Mouse (Mus musculus): ENCODE measurements around the gene Mapk12. TPM values are rescaled to one million over a fixed set of nuclear protein-coding genes. Genes with fewer than 3 reads are reported as not detected.

Gene Mapk12
- polyA plus RNA-seq, 1 experiment: not detected

DNA sequence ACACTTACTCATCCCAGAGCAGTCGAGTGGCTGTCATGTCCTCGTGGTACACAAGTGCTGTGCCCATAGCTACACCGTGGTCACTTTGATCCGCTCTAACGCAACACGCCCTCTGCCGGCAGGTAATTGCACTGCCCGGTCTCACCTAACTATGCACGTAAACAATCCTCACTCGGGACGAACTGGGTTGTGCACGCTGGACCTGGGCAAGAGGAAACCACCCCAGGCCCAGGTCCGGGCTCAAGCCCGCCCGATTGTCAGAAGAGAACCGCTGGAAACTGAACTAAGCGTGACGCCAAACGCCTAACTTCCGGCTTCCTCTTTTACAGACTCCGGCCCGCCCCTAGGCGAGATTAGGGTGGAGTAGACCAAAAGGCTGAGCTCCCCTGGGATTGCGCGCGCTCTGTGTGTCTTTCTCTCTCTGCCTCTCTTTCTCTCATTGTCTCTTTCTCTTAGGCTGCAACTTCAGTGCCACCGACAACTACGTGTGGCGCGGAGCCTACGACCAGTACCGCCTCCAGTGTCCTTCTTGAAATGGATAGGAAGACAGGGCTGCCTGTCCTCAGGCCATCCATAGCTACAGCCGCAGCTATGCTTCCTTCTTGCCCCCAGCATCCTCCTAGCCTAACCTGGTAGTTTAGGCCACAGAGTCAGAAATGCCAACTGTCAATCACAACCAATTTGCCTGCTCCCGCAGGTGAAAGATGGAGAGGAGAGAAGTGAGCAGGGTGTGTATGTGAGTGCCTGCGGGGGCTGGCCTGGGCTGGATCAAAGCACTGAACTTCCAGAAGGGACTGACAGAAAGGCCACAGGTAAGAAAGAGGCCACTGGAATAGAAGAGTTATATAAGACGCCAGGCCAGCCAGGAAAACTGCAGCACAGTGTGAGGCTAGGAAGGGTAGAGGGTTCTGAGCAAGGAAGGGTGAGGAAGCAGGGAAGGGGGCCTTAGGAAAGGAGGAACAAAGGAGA is 11.8 kb downstream of the Mapk12 start, which contains the start of gene Hdac10:
Gene Hdac10 (minus strand): TSS at position 319 of the 969 bp plus-strand sequence.
- Histone ChIP-seq H3K4me1 (peaks cover 60% of the 10 kb centered on the region), H3K27me3 (replicated peaks) (peaks cover 37% of the 10 kb centered on the region), H3K4me3 (replicated peaks) (peak within 1 kb of the TSS; percentile 97), H3K36me3 (replicated peaks; ENCODE audit: low read length) (peaks cover 25% of the 10 kb centered on the region), H3K9me3 (peaks cover 7% of the 10 kb centered on the region; the same call in 1 of the 2 replicates)
- no peak for TF ChIP-seq GATA1 (IDR thresholded peaks at IDR 0.05; ENCODE audit: borderline replicate concordance, low read length)
- TF ChIP-seq FLI1 (IDR thresholded peaks at IDR 0.05; ENCODE audit: low read length): no peak

- H3K9me3 ChIP-seq: 0 out of 2 replicates have a peak, but pooled peaks cover 2% of the 10 kb centered on the region
- H3K4me1 ChIP-seq: peaks cover 67% of the 10 kb centered on the region
- peaks cover 28% of the 10 kb centered on the region for H3K27me3 ChIP-seq (replicated peaks)
- peaks cover 25% of the 10 kb centered on the region for H3K36me3 ChIP-seq (replicated peaks; ENCODE audit: low read length)
- peak overlapping the region; percentile 97 for H3K4me3 ChIP-seq (replicated peaks)
- TF ChIP-seq FLI1 (IDR thresholded peaks at IDR 0.05; ENCODE audit: low read length) (no peak), GATA1 (IDR thresholded peaks at IDR 0.05; ENCODE audit: borderline replicate concordance, low read length) (no peak)
Measured at GRCm38 (mm10) chr15:89127364-89127940, 13.1 kb downstream of the Mapk12 start.

DNA sequence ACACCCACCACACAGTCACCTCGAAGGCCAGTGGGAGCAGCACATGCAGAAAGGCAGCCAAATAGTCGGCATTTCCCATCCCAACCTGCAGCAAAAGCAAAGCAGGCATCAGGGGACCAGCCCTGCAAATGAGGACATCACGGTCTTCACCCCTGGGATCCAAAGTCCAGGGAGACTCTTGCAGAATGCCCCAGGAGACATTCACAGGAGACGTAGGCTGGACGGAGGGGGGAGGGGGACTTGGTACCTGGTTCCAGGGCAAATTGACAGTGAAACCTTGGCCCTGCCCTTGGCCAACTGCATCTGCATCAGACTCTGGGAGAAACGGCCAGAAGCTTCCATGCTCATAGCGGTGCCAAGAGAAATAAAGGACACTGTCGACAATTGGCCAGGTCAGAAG is 13.9 kb downstream of the Mapk12 start:
- Histone ChIP-seq H3K9me3 (no peaks in the 10 kb centered on the region), H3K4me1 (peaks cover 69% of the 10 kb centered on the region), H3K4me3 (replicated peaks) (no peak overlapping the region), H3K36me3 (replicated peaks; ENCODE audit: low read length) (peaks cover 25% of the 10 kb centered on the region), H3K27me3 (replicated peaks) (peaks cover 19% of the 10 kb centered on the region)
- TF ChIP-seq GATA1 (IDR thresholded peaks at IDR 0.05; ENCODE audit: borderline replicate concordance, low read length) (no peak), FLI1 (IDR thresholded peaks at IDR 0.05; ENCODE audit: low read length) (no peak)

- H3K4me1 ChIP-seq: peaks cover 66% of the 10 kb centered on the region
- peaks cover 31% of the 10 kb centered on the region for H3K36me3 ChIP-seq (replicated peaks; ENCODE audit: low read length)
- H3K9me3 ChIP-seq: no peaks in the 10 kb centered on the region
- no peak for TF ChIP-seq FLI1 (IDR thresholded peaks at IDR 0.05; ENCODE audit: low read length)
- no peak for TF ChIP-seq GATA1 (IDR thresholded peaks at IDR 0.05; ENCODE audit: borderline replicate concordance, low read length)
- peaks cover 10% of the 10 kb centered on the region for H3K27me3 ChIP-seq (replicated peaks)
- H3K4me3 ChIP-seq (replicated peaks): no peak overlapping the region
Measured at GRCm38 (mm10) chr15:89125351-89125750, 15.2 kb downstream of the Mapk12 start.

DNA sequence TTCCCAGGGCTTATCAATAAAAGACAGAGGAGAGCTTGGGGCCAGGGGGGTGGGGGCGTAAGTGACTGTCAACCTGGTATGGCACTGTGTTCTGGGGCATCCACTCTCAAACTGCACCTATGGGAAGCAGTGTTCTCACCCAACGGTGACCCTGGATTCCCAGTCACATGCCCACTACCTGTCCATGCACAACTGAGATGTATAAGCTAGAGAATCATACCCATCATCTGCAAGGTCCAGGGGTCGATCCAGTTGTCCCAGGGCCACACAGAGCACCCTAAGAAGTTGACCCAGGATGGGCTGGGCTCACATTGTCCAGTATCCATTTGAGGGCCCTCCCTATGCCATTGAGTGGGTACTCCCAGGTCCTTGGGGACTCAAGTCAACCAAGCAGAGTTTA is 16.2 kb downstream of the Mapk12 start:
- no peaks in the 10 kb centered on the region for H3K9me3 ChIP-seq
- no peaks in the 10 kb centered on the region for H3K27me3 ChIP-seq (replicated peaks)
- H3K36me3 ChIP-seq (replicated peaks; ENCODE audit: low read length): peaks cover 41% of the 10 kb centered on the region
- TF ChIP-seq GATA1 (IDR thresholded peaks at IDR 0.05; ENCODE audit: borderline replicate concordance, low read length) (no peak), FLI1 (IDR thresholded peaks at IDR 0.05; ENCODE audit: low read length) (no peak)
- no peak overlapping the region for H3K4me3 ChIP-seq (replicated peaks)
- peaks cover 67% of the 10 kb centered on the region for H3K4me1 ChIP-seq

DNA sequence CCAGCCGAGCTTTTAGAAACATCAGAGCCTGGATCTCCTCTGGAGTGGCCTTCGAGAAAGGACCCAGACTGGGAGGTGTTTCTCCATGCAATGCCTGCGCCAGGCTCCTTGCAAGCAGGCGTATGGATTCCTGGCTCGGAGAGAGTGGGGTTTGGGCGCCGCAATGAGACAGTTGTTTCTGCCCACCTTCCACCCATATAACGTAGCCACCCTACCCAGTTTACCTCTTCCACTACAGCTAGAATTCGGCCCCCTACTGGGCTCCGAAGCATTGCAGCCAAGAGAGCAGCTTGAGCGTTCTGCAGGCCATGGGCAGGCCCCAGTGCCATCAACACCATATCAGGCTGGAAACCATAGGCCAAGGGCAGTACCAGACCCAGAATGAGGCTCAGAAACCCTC is 16.9 kb downstream of the Mapk12 start:
- H3K27me3 ChIP-seq (replicated peaks): no peaks in the 10 kb centered on the region
- H3K36me3 ChIP-seq (replicated peaks; ENCODE audit: low read length): peaks cover 48% of the 10 kb centered on the region
- H3K4me1 ChIP-seq: peaks cover 60% of the 10 kb centered on the region
- peak overlapping the region; percentile 97 for H3K4me3 ChIP-seq (replicated peaks)
- TF ChIP-seq FLI1 (IDR thresholded peaks at IDR 0.05; ENCODE audit: low read length): no peak
- H3K9me3 ChIP-seq: no peaks in the 10 kb centered on the region

GRCm38 (mm10) chr15:89122649-89123366 is 17.7 kb downstream of the Mapk12 start, which contains the start of gene Tubgcp6:
Gene Tubgcp6, minus strand, starts transcription at chr15:89123112.
- Histone ChIP-seq H3K36me3 (replicated peaks; ENCODE audit: low read length) (peaks cover 55% of the 10 kb centered on the region), H3K4me1 (peaks cover 55% of the 10 kb centered on the region)

DNA sequence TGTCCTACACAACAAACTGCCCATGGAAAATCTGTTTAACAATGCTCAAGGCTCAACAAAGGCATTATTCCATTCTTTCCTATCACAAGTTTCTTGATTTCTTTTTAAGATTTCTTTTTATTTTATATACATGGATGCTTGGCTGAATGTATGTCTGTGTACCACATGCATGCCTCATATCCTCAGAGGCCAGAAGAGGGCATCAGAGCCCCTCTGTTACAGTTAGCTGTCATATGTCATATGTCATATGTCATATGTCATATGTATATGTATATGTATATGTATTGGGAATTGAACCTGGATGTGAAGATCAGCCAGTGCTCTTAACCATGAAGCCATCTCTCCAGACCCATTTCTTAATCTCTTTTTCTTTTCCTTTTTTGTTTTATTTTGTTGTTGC is 22.5 kb downstream of the Mapk12 start:
- TF ChIP-seq GATA1 (IDR thresholded peaks at IDR 0.05; ENCODE audit: borderline replicate concordance, low read length) (no peak), FLI1 (IDR thresholded peaks at IDR 0.05; ENCODE audit: low read length) (no peak)
- no peaks in the 10 kb centered on the region for H3K9me3 ChIP-seq
- H3K4me3 ChIP-seq (replicated peaks): no peak overlapping the region
- no peaks in the 10 kb centered on the region for H3K27me3 ChIP-seq (replicated peaks)
- H3K4me1 ChIP-seq: peaks cover 36% of the 10 kb centered on the region
- H3K36me3 ChIP-seq (replicated peaks; ENCODE audit: low read length): peaks cover 70% of the 10 kb centered on the region

More at GRCm38 (mm10) chr15:89122649-89123366, 17.7 kb downstream of the Mapk12 start, which contains the start of gene Tubgcp6:
- TF ChIP-seq GATA1 (IDR thresholded peaks at IDR 0.05; ENCODE audit: borderline replicate concordance, low read length): no peak
- TF ChIP-seq FLI1 (IDR thresholded peaks at IDR 0.05; ENCODE audit: low read length): no peak
- H3K27me3 ChIP-seq (replicated peaks): no peaks in the 10 kb centered on the region
- no peaks in the 10 kb centered on the region for H3K9me3 ChIP-seq
- H3K4me3 ChIP-seq (replicated peaks): peak within 1 kb of the TSS; percentile 97

- no peak overlapping the region for H3K4me3 ChIP-seq (replicated peaks)
- H3K9me3 ChIP-seq: no peaks in the 10 kb centered on the region
- peaks cover 21% of the 10 kb centered on the region for H3K4me1 ChIP-seq
- no peak for TF ChIP-seq FLI1 (IDR thresholded peaks at IDR 0.05; ENCODE audit: low read length)
- TF ChIP-seq GATA1 (IDR thresholded peaks at IDR 0.05; ENCODE audit: borderline replicate concordance, low read length): no peak
- H3K36me3 ChIP-seq (replicated peaks; ENCODE audit: low read length): peaks cover 95% of the 10 kb centered on the region
- no peaks in the 10 kb centered on the region for H3K27me3 ChIP-seq (replicated peaks)
Measured at GRCm38 (mm10) chr15:89110147-89110546, 30.4 kb downstream of the Mapk12 start.
